Mouse (Mus musculus) olfactory bulb, adult 2 months (tissue): Measurements from ENCODE around the gene Tep1.
"Not testable (repeated sequence)": the region's sequence is repeated elsewhere in the genome, so short reads cannot be mapped to it uniquely, and the experiment has no call there.

Source experiments
- CTCF ChIP-seq: fragments of 200-500 bp; IDR thresholded peaks from 2 replicates; pipeline ENCODE4 v1.5.1; 2012; ENCODE audit warnings: low read depth, mild to moderate bottlenecking, low read length, moderate library complexity; ENCODE audit not compliant: insufficient read depth
- POLR2A ChIP-seq: fragments of 200-500 bp; IDR thresholded peaks from 2 replicates; pipeline ENCODE4 v1.6.1; 2012; ENCODE audit warnings: mild to moderate bottlenecking, low read depth, low read length, moderate library complexity; ENCODE audit not compliant: insufficient read depth

DNA sequence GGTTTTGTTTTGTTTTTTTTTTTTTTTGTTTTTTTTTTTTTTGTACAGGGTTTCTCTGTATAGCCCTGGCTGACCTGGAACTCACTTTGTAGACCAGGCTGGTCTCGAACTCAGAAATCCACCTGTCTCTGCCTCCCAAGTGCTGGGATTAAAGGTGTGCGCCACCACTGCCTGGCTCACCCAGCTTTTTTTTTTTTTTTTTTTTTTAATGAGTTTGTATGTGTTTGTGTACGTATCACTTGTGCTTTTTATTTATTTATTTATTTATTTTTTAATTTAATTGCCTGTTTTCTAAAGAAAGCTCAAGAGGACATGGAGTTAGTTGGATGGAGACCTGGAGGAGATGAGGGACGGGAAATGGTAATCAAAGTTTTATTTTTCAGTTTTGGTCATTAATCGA is 63.9 kb downstream of the Tep1 start:
- not testable (repeated sequence) for TF ChIP-seq CTCF, POLR2A
